Mouse (Mus musculus): ENCODE results near the gene Ascl2.

The Ascl2 gene

GRCm38 (mm10) chr7:143002679-143003078 lies 33.6 kb upstream of the Ascl2 start:
- no peak for DNase-seq (ENCODE audit: low read depth, low spot score)

GRCm38 (mm10) chr7:142997403-142998150 lies 28.5 kb upstream of the Ascl2 start:
- no peak for DNase-seq (ENCODE audit: low read depth, low spot score)

- no peak for DNase-seq (ENCODE audit: low read depth, low spot score)
Measured at GRCm38 (mm10) chr7:142996998-142997397, 27.9 kb upstream of the Ascl2 start.

- DNase-seq (ENCODE audit: low read depth, low spot score): no peak
Measured at GRCm38 (mm10) chr7:142995630-142996338, 26.7 kb upstream of the Ascl2 start.

- DNase-seq (ENCODE audit: low read depth, low spot score): no peak
Measured at GRCm38 (mm10) chr7:142995004-142995403, 25.9 kb upstream of the Ascl2 start.

GRCm38 (mm10) chr7:142987718-142988117 lies 18.7 kb upstream of the Ascl2 start:
- DNase-seq (ENCODE audit: low read depth, low spot score): no peak

- no peak for DNase-seq (ENCODE audit: low read depth, low spot score)
Measured at GRCm38 (mm10) chr7:142985146-142985545, 16.1 kb upstream of the Ascl2 start.

- DNase-seq (ENCODE audit: low read depth, low spot score): no peak
Measured at GRCm38 (mm10) chr7:142981908-142982307, 12.8 kb upstream of the Ascl2 start.

GRCm38 (mm10) chr7:142967884-142968808 lies 918 bp downstream of the Ascl2 start:
- no peak for DNase-seq (ENCODE audit: low read depth, low spot score)

- DNase-seq (ENCODE audit: low read depth, low spot score): no peak
Measured at GRCm38 (mm10) chr7:142967414-142967883, 1.6 kb downstream of the Ascl2 start.

GRCm38 (mm10) chr7:142959752-142960151 lies 9.3 kb downstream of the Ascl2 start:
- DNase-seq (ENCODE audit: low read depth, low spot score): no peak

- DNase-seq (ENCODE audit: low read depth, low spot score): no peak
Measured at GRCm38 (mm10) chr7:142958817-142959216, 10.2 kb downstream of the Ascl2 start.

- DNase-seq (ENCODE audit: low read depth, low spot score): no peak
Measured at GRCm38 (mm10) chr7:142956018-142956417, 13.0 kb downstream of the Ascl2 start.

GRCm38 (mm10) chr7:142949568-142949967 lies 19.5 kb downstream of the Ascl2 start:
- no peak for DNase-seq (ENCODE audit: low read depth, low spot score)

GRCm38 (mm10) chr7:142937631-142938030 lies 31.4 kb downstream of the Ascl2 start:
- DNase-seq (ENCODE audit: low read depth, low spot score): no peak

- no peak for DNase-seq (ENCODE audit: low read depth, low spot score)
Measured at GRCm38 (mm10) chr7:142935708-142936107, 33.4 kb downstream of the Ascl2 start.

- DNase-seq (ENCODE audit: low read depth, low spot score): no peak
Measured at GRCm38 (mm10) chr7:142932469-142932868, 36.6 kb downstream of the Ascl2 start.

GRCm38 (mm10) chr7:142931028-142931427 lies 38.0 kb downstream of the Ascl2 start, which contains the start of gene Th:
Gene Th (minus strand): TSS chr7:142931128.
- DNase-seq (ENCODE audit: low read depth, low spot score): no peak

GRCm38 (mm10) chr7:142929516-142929915 lies 39.5 kb downstream of the Ascl2 start:
- no peak for DNase-seq (ENCODE audit: low read depth, low spot score)

- DNase-seq (ENCODE audit: low read depth, low spot score): no peak
Measured at GRCm38 (mm10) chr7:142927293-142927692, 41.8 kb downstream of the Ascl2 start.
